In the genomic region with DNA sequence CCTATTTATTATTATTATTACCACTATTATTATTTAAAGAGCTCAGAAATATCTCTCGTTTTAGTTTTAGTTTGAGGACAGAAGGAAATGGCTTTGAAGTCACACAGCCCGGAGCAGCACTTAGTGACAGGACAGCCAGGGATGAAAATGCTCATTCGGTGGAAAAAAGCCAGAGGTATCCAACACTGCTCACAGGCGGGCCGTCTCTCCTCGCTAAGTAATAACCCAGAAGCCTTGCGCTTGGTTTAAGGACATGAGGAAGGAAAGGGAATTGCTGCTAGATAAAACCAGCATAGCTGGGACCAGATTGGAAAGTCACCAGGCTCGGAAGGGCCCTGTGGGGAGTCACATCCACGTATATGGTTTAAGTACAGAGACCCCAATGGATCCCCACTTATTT, we compare ENCODE assay signal across 10 mouse cellular contexts. TPM values are rescaled to one million over a fixed set of nuclear protein-coding genes. Genes with fewer than 3 reads are reported as not detected.
DNase-seq lines count a peak whose midpoint lies in the region; ATAC-seq and TF ChIP-seq lines count a peak whose summit lies in the region.
"Had no signal": no experiment of that assay in that cellular context is flagged by ENCODE, and none has a peak within 500 bp of the region (broad histone marks: within the 10 kb centered on the region; RNA-seq: fewer than 3 reads in every experiment).

No protein-coding gene starts in this region.

- H3K9me3 ChIP-seq in lung, embryonic 14.5 days (ENCODE audit: low read depth, low read length), result no peaks in the 10 kb centered on the region
- no peaks in the 10 kb centered on the region for H3K9me3 ChIP-seq in intestine, embryonic 15.5 days
- no peaks in the 10 kb centered on the region for H3K9me3 ChIP-seq in stomach, embryonic 14.5 days (ENCODE audit: control insufficient read depth, low read depth, low read length)

- no peaks in the 10 kb centered on the region for H3K27me3 ChIP-seq in lung, embryonic 14.5 days (ENCODE audit: insufficient read depth, low read length)
- H3K27me3 ChIP-seq in intestine, embryonic 15.5 days (replicated peaks), result no peaks in the 10 kb centered on the region
- no peaks in the 10 kb centered on the region for H3K27me3 ChIP-seq in stomach, embryonic 14.5 days (ENCODE audit: control insufficient read depth, insufficient read depth, low read length)

- peak; percentile 49 for DNase-seq in embryo, embryonic 11 days
- no peak for DNase-seq in embryo, embryonic 9.5 days (ENCODE audit: extremely low spot score)
- DNase-seq in lung, embryonic 14.5 days, result peak; percentile 73
- DNase-seq in lung, postnatal 14 days, result no peak
- no peak for DNase-seq in adrenal gland, adult 18-20 months (ENCODE audit: low spot score in 2 of 2)
- DNase-seq in cerebellum, adult 11 months, result no peak
- DNase-seq: cerebellum, postnatal 36 days; thymus, adult 18-20 months had no signal

- H3K4me2 ChIP-seq in lung, embryonic 14.5 days, result peak overlapping the region; percentile 34; the same call in 1 of the 2 replicates
- 0 out of 2 replicates have a peak overlapping the region, but pooled peaks have one; percentile 10 for H3K4me2 ChIP-seq in intestine, embryonic 15.5 days (replicated peaks)
- no peak overlapping the region for H3K4me2 ChIP-seq in stomach, embryonic 14.5 days (replicated peaks; ENCODE audit: low read depth, low read length)

- peaks cover 3% of the 10 kb centered on the region; the same call in 1 of the 2 replicates for H3K36me3 ChIP-seq in lung, embryonic 14.5 days (ENCODE audit: insufficient read depth)
- no peaks in the 10 kb centered on the region for H3K36me3 ChIP-seq in intestine, embryonic 15.5 days
- H3K36me3 ChIP-seq in stomach, embryonic 14.5 days (ENCODE audit: control insufficient read depth, insufficient read depth, low read length), result no peaks in the 10 kb centered on the region

- no peak for ATAC-seq in lung, embryonic 14.5 days (ENCODE audit: insufficient read depth)
- no peak; the same call in 1 of the 2 replicates for ATAC-seq in intestine, embryonic 15.5 days
- 0 out of 2 replicates have a peak, but pooled peaks have one; percentile 25 for ATAC-seq in stomach, embryonic 14.5 days (ENCODE audit: insufficient number of reproducible peaks, insufficient read depth, low FRiP score, low read depth)

- H3K4me3 ChIP-seq in lung, embryonic 14.5 days (ENCODE audit: low read depth, low read length), result no peak overlapping the region
- no peak overlapping the region for H3K4me3 ChIP-seq in intestine, embryonic 15.5 days (replicated peaks)
- no peak overlapping the region for H3K4me3 ChIP-seq in stomach, embryonic 14.5 days (ENCODE audit: low read depth, low read length)

- no peak for TF ChIP-seq CTCF in lung, embryonic 14.5 days (IDR thresholded peaks at IDR 0.05; ENCODE audit: low read depth)

- peaks cover 16% of the 10 kb centered on the region; the same call in 1 of the 2 replicates for H3K4me1 ChIP-seq in lung, embryonic 14.5 days (ENCODE audit: insufficient read depth)
- peaks cover 36% of the 10 kb centered on the region for H3K4me1 ChIP-seq in intestine, embryonic 15.5 days (replicated peaks)
- peaks cover 31% of the 10 kb centered on the region for H3K4me1 ChIP-seq in stomach, embryonic 14.5 days (ENCODE audit: control insufficient read depth, insufficient read depth, low read length)

- H3K27ac ChIP-seq in lung, embryonic 14.5 days (ENCODE audit: low read depth), result peak overlapping the region; percentile 26; the same call in 1 of the 2 replicates
- H3K27ac ChIP-seq in intestine, embryonic 15.5 days, result peak overlapping the region; percentile 59
- H3K27ac ChIP-seq in stomach, embryonic 14.5 days (ENCODE audit: low read length), result peak overlapping the region; percentile 67

- H3K9ac ChIP-seq in lung, embryonic 14.5 days, result peak overlapping the region; percentile 13; the same call in 1 of the 2 replicates
- peak overlapping the region; percentile 11; the same call in 1 of the 2 replicates for H3K9ac ChIP-seq in intestine, embryonic 15.5 days
- H3K9ac ChIP-seq in stomach, embryonic 14.5 days (replicated peaks; ENCODE audit: low read depth, low read length), result no peak overlapping the region

- WGBS in lung, embryonic 14.5 days, result 18% methylated on average over 9 of the region's 9 CpGs
- 21% methylated on average over 9 of the region's 9 CpGs for WGBS in intestine, embryonic 15.5 days
- 24% methylated on average over 9 of the region's 9 CpGs for WGBS in stomach, embryonic 14.5 days

RNA-seq across cellular contexts. Expression of gene Nxn, which starts 35.3 kb away (rescaled TPM):
- polyA plus RNA-seq in lung, embryonic 14.5 days (2014; fragmentation: Nextera tagmentation; extraction: Ambion mirVana), result 29.8 and 31.5 TPM in 2 replicates
- 31.1 and 31.2 TPM in 2 replicates for polyA plus RNA-seq in intestine, embryonic 15.5 days (2015; fragmentation: Nextera tagmentation; extraction: Ambion mirVana)
- polyA plus RNA-seq in stomach, embryonic 14.5 days (2014; fragmentation: Nextera tagmentation; extraction: Ambion mirVana), result 50.4 and 50.5 TPM in 2 replicates
- 10 to 100 TPM; 20.4 to 34.1 TPM for total RNA-seq in adrenal gland, adult 18-20 months (2021)

RNA-seq across cellular contexts. Expression of gene Timm22, which starts 43.1 kb away (rescaled TPM):
- polyA plus RNA-seq in lung, embryonic 14.5 days (2014; fragmentation: Nextera tagmentation; extraction: Ambion mirVana), result 120 and 127 TPM in 2 replicates
- 87.2 and 103 TPM in 2 replicates for polyA plus RNA-seq in intestine, embryonic 15.5 days (2015; fragmentation: Nextera tagmentation; extraction: Ambion mirVana)
- polyA plus RNA-seq in stomach, embryonic 14.5 days (2014; fragmentation: Nextera tagmentation; extraction: Ambion mirVana), result 115 and 117 TPM in 2 replicates
- 10 to 100 TPM; 35.7 to 51.2 TPM for total RNA-seq in adrenal gland, adult 18-20 months (2021)

Comparison
In these comparisons a context has a peak if more than half of its experiments do, and no peak if none do; other contexts are left out.
1. DNase-seq: peak in embryo, embryonic 11 days (single experiment) and lung, embryonic 14.5 days (single experiment); none in embryo, embryonic 9.5 days (single experiment), lung, postnatal 14 days (single experiment), adrenal gland, adult 18-20 months (0 of 2) and cerebellum, adult 11 months (single experiment).
2. Peak in every context shown above with its lines, with median percentiles within 50 percentile points of each other: H3K27ac ChIP-seq.